14 mouse cellular contexts compared by ENCODE assay signal in the genomic region with DNA sequence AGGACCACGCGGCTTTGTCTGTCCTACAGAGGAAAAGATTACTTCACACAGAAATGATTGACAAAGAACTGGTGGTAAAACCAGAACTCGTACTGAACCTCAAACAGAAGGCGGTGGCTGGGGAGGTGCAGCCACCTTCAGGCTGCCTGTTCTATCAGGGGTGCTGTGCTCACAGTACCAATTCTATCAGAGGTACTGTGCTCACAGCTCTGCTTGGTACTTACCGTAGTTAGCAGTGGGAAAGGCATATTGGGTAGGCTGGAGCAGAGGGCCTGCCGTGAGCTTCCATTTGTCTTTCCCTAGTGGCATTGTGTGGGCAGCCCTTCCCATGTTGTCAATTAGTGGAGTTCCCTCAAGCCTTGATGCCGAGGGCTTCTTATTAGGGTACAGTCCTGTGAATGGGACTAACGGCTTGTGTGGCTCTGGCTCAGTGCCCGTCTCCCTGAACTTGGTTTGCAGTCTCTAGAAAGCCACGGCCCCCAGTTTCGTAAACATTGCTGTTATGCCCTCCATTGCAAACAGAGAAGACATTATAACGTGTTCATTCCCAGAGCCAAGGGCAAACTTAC.
"Had no signal": no experiment of that assay in that cellular context is flagged by ENCODE, and none has a peak within 500 bp of the region (broad histone marks: within the 10 kb centered on the region; RNA-seq: fewer than 3 reads in every experiment).

No protein-coding gene starts in this region.

- H3K4me2 ChIP-seq: limb, embryonic 12.5 days; midbrain, embryonic 11.5 days; neural tube, embryonic 13.5 days had no signal

- H3K4me3 ChIP-seq: layer of hippocampus, adult 2 months; limb, embryonic 12.5 days; megakaryocyte, embryonic 14.5 days; neural tube, embryonic 13.5 days had no signal

- DNase-seq: kidney, postnatal 10 days; kidney, postnatal 4 days; liver; lung, adult 18-20 months; lung, postnatal 36 days; right cerebral cortex, postnatal 14 days; thymus, postnatal 36 days had no signal

- H3K27me3 ChIP-seq: megakaryocyte, embryonic 14.5 days; neural tube, embryonic 13.5 days had no signal

- H3K36me3 ChIP-seq: limb, embryonic 12.5 days; neural tube, embryonic 13.5 days had no signal

- H3K9ac ChIP-seq: limb, embryonic 12.5 days; liver, embryonic 14.5 days; neural tube, embryonic 13.5 days had no signal

- H3K9me3 ChIP-seq: limb, embryonic 12.5 days; megakaryocyte, embryonic 14.5 days; neural tube, embryonic 13.5 days had no signal

- H3K27ac ChIP-seq: layer of hippocampus, adult 2 months; limb, embryonic 12.5 days; liver, embryonic 14.5 days; neural tube, embryonic 13.5 days had no signal

- ATAC-seq: midbrain, embryonic 16.5 days had no signal
